Mouse (Mus musculus): ENCODE measurements around the gene Olfr1495.
"Not testable (repeated sequence)": the region's sequence is repeated elsewhere in the genome, so short reads cannot be mapped to it uniquely, and the experiment has no call there.

The Olfr1495 gene

GRCm38 (mm10) chr19:13764306-13764705 lies at the start of gene Olfr1495:
TSS of gene Olfr1495 (plus strand) at chr19:13764606.
- no peak for DNase-seq (ENCODE audit: low spot score)

GRCm38 (mm10) chr19:13722978-13723377 lies 41.4 kb upstream of the Olfr1495 start, which contains the start of gene Olfr1493-ps1:
TSS of gene Olfr1493-ps1 (plus strand) at chr19:13723278.
- DNase-seq (ENCODE audit: low spot score): no peak

DNA sequence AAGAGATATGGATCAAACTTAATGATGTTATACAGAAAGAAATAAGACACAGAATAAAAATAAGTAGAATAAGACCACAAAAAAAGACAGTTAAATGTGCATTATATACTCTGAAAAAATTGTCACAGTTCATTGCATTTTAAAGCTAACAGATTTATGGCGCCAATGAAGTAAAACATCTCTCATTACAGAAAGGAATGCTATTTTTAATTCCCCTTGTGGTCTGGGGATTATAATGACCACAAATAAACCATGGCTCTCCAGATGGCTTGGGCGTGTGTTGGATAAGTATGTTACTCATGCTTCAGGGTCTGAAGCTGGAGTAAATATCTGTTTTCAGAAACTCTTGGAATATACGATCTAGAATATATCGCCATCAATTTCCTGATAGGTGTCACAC lies 25.0 kb upstream of the Olfr1495 start, which contains the start of gene Olfr1494:
Gene Olfr1494, plus strand, starts transcription at position 301 of the 400 bp plus-strand sequence.
- DNase-seq (ENCODE audit: low spot score): no peak

DNA sequence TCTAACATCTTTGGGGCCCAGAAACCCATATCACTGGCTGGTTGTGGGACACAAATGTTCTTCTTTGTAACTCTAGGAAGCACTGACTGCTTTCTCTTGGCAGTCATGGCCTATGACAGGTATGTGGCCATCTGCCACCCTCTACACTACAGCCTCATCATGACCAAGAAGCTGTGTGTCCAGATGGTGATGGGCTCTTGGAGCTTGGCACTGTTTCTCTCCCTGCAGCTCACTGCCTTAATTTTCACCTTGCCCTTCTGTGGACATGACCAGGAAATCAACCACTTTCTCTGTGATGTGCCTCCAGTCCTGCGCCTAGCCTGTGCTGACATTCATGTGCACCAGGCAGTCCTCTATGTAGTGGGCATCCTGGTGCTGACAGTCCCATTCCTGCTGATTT lies 15.0 kb upstream of the Olfr1495 start:
- no peak for DNase-seq (ENCODE audit: low spot score)

GRCm38 (mm10) chr19:13768565-13769276 lies 4.3 kb downstream of the Olfr1495 start:
- DNase-seq (ENCODE audit: low spot score): no peak

DNA sequence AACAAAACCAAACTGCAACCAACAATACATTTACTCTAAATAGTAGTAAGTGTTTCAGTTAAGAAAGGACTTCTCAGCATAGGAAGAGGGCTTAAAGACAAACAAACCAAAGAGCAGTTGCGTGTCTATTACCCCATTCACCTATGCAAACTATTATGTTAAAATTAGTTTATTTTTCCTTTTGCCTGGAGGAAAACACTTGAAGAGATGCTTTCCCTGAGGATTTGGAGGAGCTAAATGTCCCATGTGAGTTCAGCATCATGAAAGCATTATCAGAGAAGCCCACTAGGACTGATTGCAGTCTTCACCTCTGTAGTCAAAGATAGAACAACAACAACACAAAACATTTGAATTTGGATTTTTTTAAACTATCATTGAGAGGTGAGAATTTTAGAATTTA lies 13.2 kb downstream of the Olfr1495 start, which contains the start of gene Olfr1496:
Gene Olfr1496, plus strand, starts transcription at position 301 of the 400 bp plus-strand sequence.
- no peak for DNase-seq (ENCODE audit: low spot score)

DNA sequence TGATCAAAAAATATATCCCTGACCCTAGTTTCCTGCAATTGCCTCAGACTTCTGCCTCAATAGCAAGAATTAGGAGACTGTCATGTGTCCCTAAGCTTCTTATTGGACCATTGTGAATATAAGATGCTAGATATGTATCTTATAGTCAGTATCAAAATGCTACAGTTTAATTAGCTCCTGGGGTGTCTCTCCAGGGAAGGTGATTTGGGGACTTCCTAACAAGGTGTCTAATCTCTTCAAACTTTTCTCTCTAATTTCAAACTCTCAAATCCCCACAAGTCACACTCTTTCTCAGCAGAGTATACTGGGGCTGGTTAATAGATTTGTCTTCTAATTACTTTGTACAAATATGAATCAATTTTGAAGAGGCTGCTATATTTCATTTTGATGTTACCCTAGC lies 33.7 kb downstream of the Olfr1495 start, which contains the start of gene Olfr1497:
Gene Olfr1497, minus strand, starts transcription at position 101 of the 400 bp plus-strand sequence.
- DNase-seq (ENCODE audit: low spot score): no peak

DNA sequence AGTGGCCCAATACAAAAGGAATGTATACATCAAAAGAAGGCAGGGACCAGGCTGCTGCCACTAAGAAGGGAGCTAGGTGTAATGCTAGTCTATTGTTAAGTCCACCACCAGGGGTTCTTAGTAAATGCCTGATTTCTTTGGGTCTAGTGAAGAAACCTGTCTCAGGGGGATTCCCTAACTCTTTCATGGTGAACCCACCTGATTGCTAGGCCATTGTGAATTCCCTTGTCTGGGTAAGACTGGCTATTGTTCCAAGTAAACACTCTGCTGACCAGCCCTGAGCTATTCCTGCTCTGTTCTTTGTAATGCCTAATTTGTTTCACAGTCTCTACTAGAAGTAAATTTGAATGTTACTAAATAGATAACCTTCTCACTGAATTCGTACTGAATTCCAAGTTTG lies 41.1 kb downstream of the Olfr1495 start:
- not testable (repeated sequence) for DNase-seq (ENCODE audit: low spot score)

- no peak for DNase-seq (ENCODE audit: low spot score)
Observed at GRCm38 (mm10) chr19:13812823-13813222, 48.4 kb downstream of the Olfr1495 start.

GRCm38 (mm10) chr19:13818827-13819226 lies 54.4 kb downstream of the Olfr1495 start:
- DNase-seq (ENCODE audit: low spot score): peak; percentile 6

DNA sequence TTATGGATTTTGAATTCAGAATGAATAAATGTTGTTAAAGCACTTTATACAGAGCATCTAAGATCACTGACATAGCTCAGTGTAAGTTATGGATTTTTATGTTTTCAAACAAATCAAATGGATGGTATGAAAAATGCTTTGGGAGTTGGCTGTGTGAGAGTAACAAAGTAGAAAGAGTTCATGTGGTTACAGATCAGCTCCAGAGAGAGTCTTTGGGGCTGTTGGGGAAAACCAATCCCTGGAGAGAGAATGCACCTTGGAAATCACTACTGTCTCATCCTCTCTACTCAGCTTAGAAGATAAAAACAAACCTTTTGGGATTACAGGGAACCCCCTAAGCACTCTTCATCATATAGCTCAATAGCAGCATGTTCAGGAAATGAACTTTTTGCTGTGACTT lies 54.9 kb downstream of the Olfr1495 start, which contains the start of gene Olfr1499:
Gene Olfr1499, minus strand, starts transcription at position 101 of the 400 bp plus-strand sequence.
- no peak for DNase-seq (ENCODE audit: low spot score)

Measured in layer of hippocampus, adult 11-12 months (tissue).